Mouse (Mus musculus) neutrophil, adult 5-6 weeks (primary cell): ENCODE measurements at regions not wholly inside any gene's neighbourhood (a gene's known extent, or its start where the extent isn't known, plus 50 kb on each side); places are given as distances from the start of the nearest gene placed in this dataset.
A peak's percentile ranks its signal among the peaks of the same experiment; 100 is the strongest.

Source experiments
- ATAC-seq: fragments of 151-379, 151-347 bp; 2 replicates; pipeline ENCODE4 v1.8.0; 2017; ENCODE audit warnings: mild to moderate bottlenecking, moderate TSS enrichment; ENCODE audit not compliant: insufficient number of reproducible peaks, poor library complexity, low FRiP score, severe bottlenecking; ENCODE audit errors: extremely low read depth

GRCm38 (mm10) chr2:3927141-3927810 is 90.2 kb upstream of the Frmd4a start:
- ATAC-seq: no peak

- ATAC-seq: no peak
These were observed 89.7 kb upstream of the Frmd4a start for GRCm38 (mm10) chr2:3927853-3928252.

GRCm38 (mm10) chr2:3930650-3931049 is 86.9 kb upstream of the Frmd4a start:
- no peak for ATAC-seq

GRCm38 (mm10) chr2:3940786-3941185 is 76.7 kb upstream of the Frmd4a start:
- ATAC-seq: no peak

- no peak for ATAC-seq
These were observed 76.0 kb upstream of the Frmd4a start for GRCm38 (mm10) chr2:3941496-3941895.

GRCm38 (mm10) chr2:3947432-3947831 is 70.1 kb upstream of the Frmd4a start:
- ATAC-seq: no peak

- ATAC-seq: no peak
These were observed 69.2 kb upstream of the Frmd4a start for GRCm38 (mm10) chr2:3948331-3948730.

- no peak for ATAC-seq
These were observed 60.0 kb upstream of the Frmd4a start for GRCm38 (mm10) chr2:3957491-3957890.

GRCm38 (mm10) chr2:3958065-3958641 is 59.4 kb upstream of the Frmd4a start:
- ATAC-seq: no peak

- no peak for ATAC-seq
These were observed 58.8 kb upstream of the Frmd4a start for GRCm38 (mm10) chr2:3958711-3959110.

- no peak for ATAC-seq
These were observed 58.3 kb upstream of the Frmd4a start for GRCm38 (mm10) chr2:3959181-3959580.

GRCm38 (mm10) chr2:3960213-3960612 is 57.3 kb upstream of the Frmd4a start:
- no peak for ATAC-seq

GRCm38 (mm10) chr2:3964351-3964750 is 53.2 kb upstream of the Frmd4a start:
- peak; percentile 98 for ATAC-seq
